Mouse (Mus musculus) small intestine, adult 10 weeks (tissue): ENCODE measurements around the gene Usp31. TPM values are rescaled to one million over a fixed set of nuclear protein-coding genes. Genes with fewer than 3 reads are reported as not detected.

Experiments used
- polyA plus RNA-seq: library from polyadenylated mRNA; stranded (reverse); fragments of 350-450 nt; fragmentation: Illumina TruSeq; extraction: RNeasy Lipid Tissue Mini Kit (QIAGEN cat#74804); gene quantifications from one replicate; pipeline ENCODE4 v1.2.3, GENCODE M21; 2014; ENCODE audit warnings: low replicate concordance

The Usp31 gene
- polyA plus RNA-seq, result 3.0 TPM

GRCm38 (mm10) chr7:121707073-121707667, at the start of gene Usp31:
Gene Usp31 (minus strand): TSS chr7:121707253.

GRCm38 (mm10) chr7:121734171-121734831, 27.2 kb upstream of the Usp31 start, which contains the start of gene Scnn1g:
Gene Scnn1g (plus strand): TSS chr7:121734479.

Other genes starting within 250 kb of the Usp31 start
- gene Scnn1g, start 27.2 kb upstream of the Usp31 start, polyA plus RNA-seq, result not detected
- not detected for gene Scnn1b, start 157.8 kb upstream of the Usp31 start, polyA plus RNA-seq